Mouse (Mus musculus) stomach, embryonic 16.5 days (tissue): ENCODE data around the gene Spata13. TPM values are rescaled to one million over a fixed set of nuclear protein-coding genes. Genes with fewer than 3 reads are reported as not detected.

Experiments used
- ATAC-seq: fragments of 200-750 bp; cut with Nextera tagmentation; 2 replicates; pipeline ENCODE4 v1.8.0; 2017; ENCODE audit warnings: moderate number of reproducible peaks, moderate TSS enrichment; ENCODE audit not compliant: insufficient read depth, low FRiP score
- H3K27ac ChIP-seq: fragments of 300-500 bp; sonication (generic); 2 replicates; pipeline ENCODE4 v1.5.1; 2014; ENCODE audit warnings: low read length
- H3K27me3 ChIP-seq: fragments of 300-500 bp; sonication (generic); 2 replicates; pipeline ENCODE4 v1.6.1; 2014; ENCODE audit warnings: low read length, control low read depth, mixed read lengths; ENCODE audit not compliant: control insufficient read depth, insufficient read depth
- H3K36me3 ChIP-seq: fragments of 300-500 bp; sonication (generic); 2 replicates; pipeline ENCODE4 v1.6.1; 2014; ENCODE audit warnings: low read length; ENCODE audit not compliant: control insufficient read depth, insufficient read depth
- H3K4me1 ChIP-seq: fragments of 300-500 bp; sonication (generic); 2 replicates; pipeline ENCODE4 v1.6.1; 2014; ENCODE audit warnings: low read length, control low read depth, mixed read lengths; ENCODE audit not compliant: control insufficient read depth, insufficient read depth
- H3K4me2 ChIP-seq: fragments of 300-500 bp; sonication (generic); 2 replicates; pipeline ENCODE4 v1.6.1; 2014; ENCODE audit warnings: low read depth, low read length, mixed read lengths
- H3K4me3 ChIP-seq: fragments of 300-500 bp; sonication (generic); replicated peaks from 2 replicates; pipeline ENCODE4 v1.5.1; 2014; ENCODE audit warnings: mild to moderate bottlenecking, low read length
- H3K9ac ChIP-seq: fragments of 300-500 bp; sonication (generic); 2 replicates; pipeline ENCODE4 v1.6.1; 2014; ENCODE audit warnings: low read length
- H3K9me3 ChIP-seq: fragments of 300-500 bp; sonication (generic); replicated peaks from 2 replicates; pipeline ENCODE4 v1.6.1; 2016; ENCODE audit warnings: low read length, control low read depth; ENCODE audit not compliant: control insufficient read depth
- WGBS: fragments of 180-500 bp; shearing (Covaris S2); extraction: QIAGEN DNeasy Blood & Tissue Kit; methylation state at CpG from one replicate; pipeline ENCODE4 v1.1.7; 2014; 5-methylcytosine and 5-hydroxymethylcytosine counted together
- polyA plus RNA-seq: library from polyadenylated mRNA; unstranded; fragments of >200 nt; fragmentation: Nextera tagmentation; extraction: Ambion mirVana; gene quantifications from 2 replicates; pipeline ENCODE4 v1.2.1, GENCODE M21; 2015

The Spata13 gene
- polyA plus RNA-seq, 1 experiment from 2014 or later: 23.2 TPM

DNA sequence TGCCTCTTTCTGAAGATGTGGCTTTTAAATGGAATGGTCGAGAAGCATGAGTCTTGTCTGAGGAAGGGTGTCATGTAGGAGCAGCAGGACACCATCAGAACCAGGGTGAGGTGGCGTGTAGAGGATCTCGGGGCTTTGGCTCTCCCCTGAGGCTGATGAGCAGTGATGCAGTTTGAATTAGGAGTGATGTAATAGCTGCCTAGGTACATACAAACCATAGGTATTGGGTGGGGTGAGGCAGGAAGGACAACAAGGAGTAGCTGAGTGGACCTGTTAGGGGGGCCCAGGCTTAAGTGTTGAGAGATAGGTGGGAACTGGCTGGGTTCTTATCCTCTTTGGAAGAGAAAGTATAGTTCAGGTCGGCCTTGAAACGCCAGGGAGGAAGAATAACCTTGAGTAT lies 106.7 kb downstream of the Spata13 start:
- H3K9me3 ChIP-seq: no peaks in the 10 kb centered on the region
- H3K27ac ChIP-seq: peak overlapping the region; percentile 14; the same call in 1 of the 2 replicates
- ATAC-seq: no peak
- WGBS: 64% methylated on average over 5 of the region's 5 CpGs
- no peaks in the 10 kb centered on the region for H3K36me3 ChIP-seq
- H3K27me3 ChIP-seq: no peaks in the 10 kb centered on the region
- no peak overlapping the region for H3K4me2 ChIP-seq
- H3K9ac ChIP-seq: no peak overlapping the region
- peaks cover 47% of the 10 kb centered on the region for H3K4me1 ChIP-seq
- no peak overlapping the region for H3K4me3 ChIP-seq

- Histone ChIP-seq H3K9ac (no peak overlapping the region), H3K36me3 (no peaks in the 10 kb centered on the region), H3K27ac (peak overlapping the region; percentile 14; the same call in 1 of the 2 replicates), H3K27me3 (no peaks in the 10 kb centered on the region), H3K9me3 (no peaks in the 10 kb centered on the region), H3K4me2 (no peak overlapping the region), H3K4me1 (peaks cover 46% of the 10 kb centered on the region), H3K4me3 (no peak overlapping the region)
- no peak for ATAC-seq
- WGBS: 46% methylated on average over 8 of the region's 8 CpGs
These were observed 107.2 kb downstream of the Spata13 start for GRCm38 (mm10) chr14:60741033-60741432.

DNA sequence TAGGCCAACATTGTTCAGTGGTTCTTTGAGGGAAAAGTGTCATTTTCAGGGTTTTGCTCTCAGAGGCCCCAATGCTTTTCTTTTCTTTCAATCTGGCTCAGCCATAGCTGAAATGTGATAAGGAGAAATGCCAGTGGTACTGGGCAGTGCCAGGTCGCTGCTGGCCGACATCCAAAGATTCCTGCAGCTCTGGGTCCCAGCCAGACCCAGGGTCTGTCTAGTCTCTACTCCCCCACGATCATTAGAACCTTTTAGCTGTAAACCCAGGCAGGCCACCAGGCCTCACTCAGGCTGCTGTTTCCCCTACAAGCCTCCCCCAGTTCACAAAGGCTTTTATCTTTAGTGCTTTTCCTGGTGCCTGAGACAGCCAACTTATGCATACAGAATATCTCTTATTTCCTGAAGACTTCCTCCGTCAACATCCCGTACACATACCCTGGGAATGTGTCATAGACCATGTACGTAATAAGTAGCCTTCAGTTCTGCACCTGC lies 107.7 kb downstream of the Spata13 start:
- 48% methylated on average over 6 of the region's 6 CpGs for WGBS
- peak overlapping the region; percentile 17 for H3K27ac ChIP-seq
- ATAC-seq: 0 out of 2 replicates have a peak, but pooled peaks have one; percentile 41
- H3K4me3 ChIP-seq: no peak overlapping the region
- H3K4me2 ChIP-seq: no peak overlapping the region
- H3K36me3 ChIP-seq: no peaks in the 10 kb centered on the region
- H3K27me3 ChIP-seq: no peaks in the 10 kb centered on the region
- no peak overlapping the region for H3K9ac ChIP-seq
- peaks cover 41% of the 10 kb centered on the region for H3K4me1 ChIP-seq
- H3K9me3 ChIP-seq: no peaks in the 10 kb centered on the region

DNA sequence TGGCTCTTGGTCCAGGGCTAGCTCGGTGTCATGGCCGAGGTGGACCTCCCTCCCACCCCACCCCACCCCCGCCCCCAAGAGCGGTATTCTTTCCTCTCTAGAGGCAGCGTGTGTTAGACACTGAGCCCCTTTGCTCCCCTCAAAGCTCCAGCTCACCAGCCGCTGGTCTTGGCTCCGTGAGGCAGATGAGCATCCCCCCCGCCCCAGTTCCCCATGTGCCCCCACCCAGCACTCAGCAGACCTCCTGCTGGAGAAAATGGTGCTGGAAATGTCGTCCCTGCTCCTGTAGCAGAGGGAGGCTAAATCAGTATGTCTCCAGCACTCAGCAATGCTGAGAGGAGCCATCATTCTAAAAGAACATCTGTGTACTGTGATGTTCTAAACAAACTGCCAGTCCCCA lies 109.9 kb downstream of the Spata13 start:
- 62% methylated on average over 9 of the region's 9 CpGs for WGBS
- no peak overlapping the region for H3K4me2 ChIP-seq
- no peak overlapping the region for H3K9ac ChIP-seq
- ATAC-seq: no peak
- H3K27me3 ChIP-seq: no peaks in the 10 kb centered on the region
- H3K27ac ChIP-seq: no peak overlapping the region
- no peaks in the 10 kb centered on the region for H3K36me3 ChIP-seq
- H3K4me3 ChIP-seq: no peak overlapping the region
- H3K4me1 ChIP-seq: peaks cover 26% of the 10 kb centered on the region
- no peaks in the 10 kb centered on the region for H3K9me3 ChIP-seq

GRCm38 (mm10) chr14:60745201-60745600 lies 111.4 kb downstream of the Spata13 start:
- peak; percentile 30; the same call in 1 of the 2 replicates for ATAC-seq
- H3K4me2 ChIP-seq: no peak overlapping the region
- no peaks in the 10 kb centered on the region for H3K36me3 ChIP-seq
- H3K9me3 ChIP-seq: no peaks in the 10 kb centered on the region
- H3K9ac ChIP-seq: no peak overlapping the region
- H3K27ac ChIP-seq: no peak overlapping the region
- H3K4me3 ChIP-seq: no peak overlapping the region
- H3K27me3 ChIP-seq: no peaks in the 10 kb centered on the region
- H3K4me1 ChIP-seq: peaks cover 18% of the 10 kb centered on the region; the same call in 1 of the 2 replicates
- 61% methylated on average over 6 of the region's 6 CpGs for WGBS

GRCm38 (mm10) chr14:60746141-60746540 lies 112.3 kb downstream of the Spata13 start:
- peaks cover 9% of the 10 kb centered on the region; the same call in 1 of the 2 replicates for H3K4me1 ChIP-seq
- H3K36me3 ChIP-seq: 0 out of 2 replicates have a peak, but pooled peaks cover 2% of the 10 kb centered on the region
- WGBS: 96% methylated on average over 10 of the region's 10 CpGs
- no peaks in the 10 kb centered on the region for H3K27me3 ChIP-seq
- ATAC-seq: no peak
- H3K4me3 ChIP-seq: no peak overlapping the region
- H3K9me3 ChIP-seq: no peaks in the 10 kb centered on the region
- H3K9ac ChIP-seq: no peak overlapping the region
- H3K4me2 ChIP-seq: no peak overlapping the region
- H3K27ac ChIP-seq: no peak overlapping the region

DNA sequence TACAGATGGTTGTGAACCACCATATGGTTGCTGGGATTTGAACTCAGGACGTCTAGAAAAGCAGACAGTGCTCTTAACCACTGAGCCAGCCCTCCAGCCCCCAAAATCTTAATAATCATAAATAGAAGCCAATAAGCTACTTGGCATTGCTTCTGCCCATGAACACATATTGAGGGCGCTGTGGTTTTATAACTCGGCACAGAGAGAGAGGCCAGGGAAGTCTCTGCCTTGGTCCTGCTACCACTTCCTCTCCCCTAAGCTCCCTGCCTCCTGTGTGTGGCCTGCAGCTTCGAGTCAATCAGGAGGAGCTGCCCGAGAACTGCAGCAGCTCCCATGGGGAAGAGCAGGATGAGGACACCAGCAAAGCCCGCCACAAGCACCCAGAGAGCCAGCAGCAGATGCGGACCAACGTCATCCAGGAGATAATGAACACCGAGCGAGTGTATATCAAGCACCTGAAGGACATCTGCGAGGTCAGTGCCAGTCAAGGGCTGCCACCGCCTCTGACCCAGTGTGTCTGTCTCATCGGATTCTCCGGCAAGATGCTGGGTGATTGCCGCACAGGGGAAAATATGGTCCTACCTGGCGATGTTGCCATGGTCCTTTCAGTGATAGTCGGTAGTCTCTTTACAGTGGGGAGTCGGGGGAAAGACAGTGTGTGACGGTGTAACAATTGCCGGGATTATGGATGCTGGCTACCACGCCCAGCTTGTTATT lies 113.5 kb downstream of the Spata13 start:
- Histone ChIP-seq H3K27me3 (no peaks in the 10 kb centered on the region), H3K27ac (no peak overlapping the region), H3K9me3 (no peaks in the 10 kb centered on the region), H3K4me1 (0 out of 2 replicates have a peak, but pooled peaks cover 2% of the 10 kb centered on the region), H3K4me2 (no peak overlapping the region), H3K9ac (no peak overlapping the region), H3K4me3 (no peak overlapping the region), H3K36me3 (peaks cover 7% of the 10 kb centered on the region; the same call in 1 of the 2 replicates)
- 85% methylated on average over 21 of the region's 21 CpGs for WGBS
- ATAC-seq: no peak

DNA sequence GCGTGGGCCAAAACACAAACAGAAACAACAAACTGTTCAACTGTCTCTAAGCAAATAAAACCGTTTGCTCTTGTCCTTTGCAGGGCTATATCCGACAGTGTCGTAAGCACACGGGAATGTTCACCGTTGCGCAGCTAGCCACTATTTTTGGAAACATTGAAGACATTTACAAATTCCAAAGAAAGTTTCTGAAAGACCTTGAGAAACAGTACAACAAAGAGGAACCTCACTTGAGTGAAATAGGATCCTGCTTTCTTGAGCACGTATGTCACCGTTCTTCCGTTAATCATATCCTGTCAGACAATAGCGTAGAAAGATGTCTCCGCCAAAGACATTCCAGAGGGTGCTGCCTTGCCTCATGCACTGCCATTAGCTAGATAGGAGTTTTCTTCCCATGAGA lies 116.1 kb downstream of the Spata13 start:
- Histone ChIP-seq H3K36me3 (peaks cover 7% of the 10 kb centered on the region; the same call in 1 of the 2 replicates), H3K4me3 (no peak overlapping the region), H3K4me1 (no peaks in the 10 kb centered on the region), H3K4me2 (no peak overlapping the region), H3K27me3 (no peaks in the 10 kb centered on the region), H3K9me3 (no peaks in the 10 kb centered on the region), H3K27ac (no peak overlapping the region), H3K9ac (no peak overlapping the region)
- no peak for ATAC-seq
- 71% methylated on average over 12 of the region's 12 CpGs for WGBS

- no peak for ATAC-seq
- no peaks in the 10 kb centered on the region for H3K4me1 ChIP-seq
- no peaks in the 10 kb centered on the region for H3K9me3 ChIP-seq
- no peaks in the 10 kb centered on the region for H3K27me3 ChIP-seq
- H3K4me2 ChIP-seq: no peak overlapping the region
- WGBS: 89% methylated on average over 16 of the region's 16 CpGs
- no peak overlapping the region for H3K4me3 ChIP-seq
- H3K27ac ChIP-seq: no peak overlapping the region
- H3K9ac ChIP-seq: no peak overlapping the region
- H3K36me3 ChIP-seq: peaks cover 13% of the 10 kb centered on the region; the same call in 1 of the 2 replicates
These were observed 117.8 kb downstream of the Spata13 start for GRCm38 (mm10) chr14:60751581-60751980.
